In genomic region chr11:70646259-70646555, GRCm38 (mm10) we compare ENCODE assay signal across 9 mouse cellular contexts. TPM values are rescaled to one million over a fixed set of nuclear protein-coding genes. Genes with fewer than 3 reads are reported as not detected.
A peak's percentile ranks its signal among the peaks of the same experiment; 100 is the strongest.
DNase-seq lines count a peak whose midpoint lies in the region; ATAC-seq lines count a peak whose summit lies in the region.
"Had no signal": no experiment of that assay in that cellular context is flagged by ENCODE, and none has a peak within 500 bp of the region (broad histone marks: within the 10 kb centered on the region; RNA-seq: fewer than 3 reads in every experiment).

No protein-coding gene starts in this region.

- H3K9me3 ChIP-seq in heart, embryonic 10.5 days = no peaks in the 10 kb centered on the region
- H3K9me3 ChIP-seq in hindbrain, embryonic 14.5 days (ENCODE audit: control insufficient read depth, low read length) = no peaks in the 10 kb centered on the region
- no peaks in the 10 kb centered on the region for H3K9me3 ChIP-seq in liver, embryonic 13.5 days (replicated peaks)

- intact Hi-C loops in heart, postnatal 25 days (cut with DNase I) = loop anchor here (2.0 kb wide), 1 partner anchor 57 kb away; no protein-coding TSS in a partner anchor

- peak overlapping the region; percentile 70 for H3K4me3 ChIP-seq in heart, embryonic 10.5 days
- H3K4me3 ChIP-seq in hindbrain, embryonic 14.5 days (replicated peaks; ENCODE audit: low read length) = peak overlapping the region; percentile 74
- H3K4me3 ChIP-seq in liver, embryonic 13.5 days (replicated peaks) = peak overlapping the region; percentile 85

- DNase-seq in heart, embryonic 10.5 days (ENCODE audit: low spot score) = no peak
- no peak for DNase-seq in heart, postnatal 25 days (ENCODE audit: low spot score)
- peak; percentile 76 for DNase-seq in cerebellum, adult 11-12 months
- no peak for DNase-seq in hindbrain, embryonic 14.5 days (ENCODE audit: low spot score)
- no peak for DNase-seq in liver, embryonic 13.5 days
- no peak for DNase-seq in adrenal gland, postnatal 25 days
- DNase-seq in ovary, postnatal 14 days (ENCODE audit: low spot score) = no peak
- no peak for DNase-seq in thymus, postnatal 14 days

- peak overlapping the region; percentile 94 for H3K9ac ChIP-seq in hindbrain, embryonic 14.5 days
- H3K9ac ChIP-seq in liver, embryonic 13.5 days = peak overlapping the region; percentile 99

- H3K4me2 ChIP-seq in hindbrain, embryonic 14.5 days (replicated peaks) = peak overlapping the region; percentile 82
- peak overlapping the region; percentile 98 for H3K4me2 ChIP-seq in liver, embryonic 13.5 days

- ATAC-seq in hindbrain, embryonic 14.5 days (ENCODE audit: low FRiP score) = peak; percentile 2; the same call in 1 of the 2 replicates
- no peak for ATAC-seq in liver, embryonic 13.5 days (ENCODE audit: low read depth)

- peak overlapping the region; percentile 97 for H3K27ac ChIP-seq in heart, embryonic 10.5 days
- H3K27ac ChIP-seq in hindbrain, embryonic 14.5 days = peak overlapping the region; percentile 91
- peak overlapping the region; percentile 99 for H3K27ac ChIP-seq in liver, embryonic 13.5 days

- H3K36me3 ChIP-seq in heart, embryonic 10.5 days = peaks cover 60% of the 10 kb centered on the region
- H3K36me3 ChIP-seq in hindbrain, embryonic 14.5 days (replicated peaks; ENCODE audit: control insufficient read depth, insufficient read depth) = peaks cover 60% of the 10 kb centered on the region
- peaks cover 46% of the 10 kb centered on the region for H3K36me3 ChIP-seq in liver, embryonic 13.5 days

- H3K27me3 ChIP-seq in heart, embryonic 10.5 days (ENCODE audit: insufficient read depth, poor library complexity, severe bottlenecking) = no peaks in the 10 kb centered on the region
- H3K27me3 ChIP-seq in hindbrain, embryonic 14.5 days (ENCODE audit: control insufficient read depth, insufficient read depth, low read length) = no peaks in the 10 kb centered on the region
- H3K27me3 ChIP-seq in liver, embryonic 13.5 days = no peaks in the 10 kb centered on the region

- 27% methylated on average over 3 of the region's 3 CpGs for WGBS in heart, embryonic 10.5 days
- 22% methylated on average over 3 of the region's 3 CpGs for WGBS in hindbrain, embryonic 14.5 days
- WGBS in liver, embryonic 13.5 days (ENCODE audit: insufficient replicate concordance) = 27% methylated on average over 3 of the region's 3 CpGs

- H3K4me1 ChIP-seq in heart, embryonic 10.5 days = peaks cover 42% of the 10 kb centered on the region
- peaks cover 24% of the 10 kb centered on the region for H3K4me1 ChIP-seq in hindbrain, embryonic 14.5 days (replicated peaks; ENCODE audit: control insufficient read depth, insufficient read depth, low read length)
- H3K4me1 ChIP-seq in liver, embryonic 13.5 days (replicated peaks) = peaks cover 62% of the 10 kb centered on the region

RNA-seq across cellular contexts. Expression of gene Rnf167, which starts 0.8 kb away (rescaled TPM):
- 68.3 and 74.4 TPM in 2 replicates for polyA plus RNA-seq in heart, embryonic 10.5 days (2016; fragmentation: Nextera tagmentation; extraction: Ambion mirVana)
- 10 to 100 TPM; 48.0 to 54.0 TPM for total RNA-seq in heart, postnatal 25 days (2021)
- 90.6 and 93.4 TPM in 2 replicates for polyA plus RNA-seq in hindbrain, embryonic 14.5 days (2014; fragmentation: Nextera tagmentation; extraction: Ambion mirVana)
- polyA plus RNA-seq in liver, embryonic 13.5 days (2015; fragmentation: Nextera tagmentation; extraction: Ambion mirVana) = 74.2 and 81.0 TPM in 2 replicates
- 92.7 and 106 TPM in 2 replicates for total RNA-seq in adrenal gland, postnatal 25 days (2021)

RNA-seq across cellular contexts. Expression of gene Slc25a11, which starts 1.1 kb away (rescaled TPM):
- 207 and 246 TPM in 2 replicates for polyA plus RNA-seq in heart, embryonic 10.5 days (2016; fragmentation: Nextera tagmentation; extraction: Ambion mirVana)
- 100 to 1,000 TPM; 550 to 562 TPM for total RNA-seq in heart, postnatal 25 days (2021)
- 158 TPM in 2 replicates for polyA plus RNA-seq in hindbrain, embryonic 14.5 days (2014; fragmentation: Nextera tagmentation; extraction: Ambion mirVana)
- polyA plus RNA-seq in liver, embryonic 13.5 days (2015; fragmentation: Nextera tagmentation; extraction: Ambion mirVana) = 72.8 and 73.8 TPM in 2 replicates
- total RNA-seq in adrenal gland, postnatal 25 days (2021) = 122 and 146 TPM in 2 replicates

RNA-seq across cellular contexts. Expression of gene Gp1ba, which starts 7.3 kb away (rescaled TPM):
- polyA plus RNA-seq in heart, embryonic 10.5 days (2016; fragmentation: Nextera tagmentation; extraction: Ambion mirVana) = 1.6 and 1.9 TPM in 2 replicates
- total RNA-seq in heart, postnatal 25 days (2021) = under 1 TPM; 0.36 to 0.42 TPM
- polyA plus RNA-seq in hindbrain, embryonic 14.5 days (2014; fragmentation: Nextera tagmentation; extraction: Ambion mirVana) = 0.29 and 0.43 TPM in 2 replicates
- polyA plus RNA-seq in liver, embryonic 13.5 days (2015; fragmentation: Nextera tagmentation; extraction: Ambion mirVana) = 2.8 and 4.7 TPM in 2 replicates
- not detected in 2 replicates for total RNA-seq in adrenal gland, postnatal 25 days (2021)
- total RNA-seq: left cerebral cortex, postnatal 10 days had no signal

RNA-seq across cellular contexts. Expression of gene Pfn1, which starts 8.2 kb away (rescaled TPM):
- 2,022 and 2,208 TPM in 2 replicates for polyA plus RNA-seq in heart, embryonic 10.5 days (2016; fragmentation: Nextera tagmentation; extraction: Ambion mirVana)
- 100 to 1,000 TPM; 290 to 310 TPM for total RNA-seq in heart, postnatal 25 days (2021)
- 662 and 703 TPM in 2 replicates for polyA plus RNA-seq in hindbrain, embryonic 14.5 days (2014; fragmentation: Nextera tagmentation; extraction: Ambion mirVana)
- 1,347 and 1,531 TPM in 2 replicates for polyA plus RNA-seq in liver, embryonic 13.5 days (2015; fragmentation: Nextera tagmentation; extraction: Ambion mirVana)
- 922 and 959 TPM in 2 replicates for total RNA-seq in adrenal gland, postnatal 25 days (2021)

RNA-seq across cellular contexts. Expression of gene Eno3, which starts 10.8 kb away (rescaled TPM):
- 188 and 256 TPM in 2 replicates for polyA plus RNA-seq in heart, embryonic 10.5 days (2016; fragmentation: Nextera tagmentation; extraction: Ambion mirVana)
- total RNA-seq in heart, postnatal 25 days (2021) = 1,000 to 10,000 TPM; 2,028 to 2,111 TPM
- 6.4 and 7.8 TPM in 2 replicates for polyA plus RNA-seq in hindbrain, embryonic 14.5 days (2014; fragmentation: Nextera tagmentation; extraction: Ambion mirVana)
- 5.5 and 6.7 TPM in 2 replicates for polyA plus RNA-seq in liver, embryonic 13.5 days (2015; fragmentation: Nextera tagmentation; extraction: Ambion mirVana)
- 17.9 and 28.3 TPM in 2 replicates for total RNA-seq in adrenal gland, postnatal 25 days (2021)
